Mouse (Mus musculus): ENCODE measurements at regions not wholly inside any gene's neighbourhood (a gene's known extent, or its start where the extent isn't known, plus 50 kb on each side); places are given as distances from the start of the nearest gene placed in this dataset.

DNA sequence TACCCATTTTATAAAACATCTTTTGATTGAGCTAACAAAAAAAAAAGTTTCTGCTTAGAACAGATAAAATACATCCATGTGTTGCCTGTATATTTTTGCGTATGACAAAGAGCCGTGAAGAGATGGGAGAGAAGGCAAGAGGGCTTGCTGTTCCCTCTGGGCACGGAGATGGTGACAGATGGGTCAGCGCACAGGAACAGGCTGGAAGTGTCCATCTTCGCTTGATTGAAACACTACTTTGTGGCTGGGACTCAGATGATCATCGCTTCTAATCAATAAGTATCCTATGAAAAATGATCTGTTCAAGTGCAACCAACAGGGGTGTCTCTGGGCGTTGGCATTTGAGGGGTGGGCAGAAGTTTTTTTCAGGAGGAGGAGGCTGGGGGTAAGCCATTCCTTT lies 75.7 kb upstream of the Zbtb18 start:
- Histone ChIP-seq H3K27me3 (ENCODE audit: control insufficient read depth, insufficient read depth, low read length) (no peaks in the 10 kb centered on the region), H3K4me1 (ENCODE audit: control insufficient read depth, insufficient read depth, insufficient read length, low read length) (no peaks in the 10 kb centered on the region), H3K4me3 (ENCODE audit: low read depth, low read length) (no peak overlapping the region), H3K36me3 (ENCODE audit: control insufficient read depth, insufficient read depth, low read length) (no peaks in the 10 kb centered on the region), H3K27ac (ENCODE audit: insufficient read depth, low read depth, low read length) (no peak overlapping the region)
- no peak for TF ChIP-seq CTCF (IDR thresholded peaks at IDR 0.05; ENCODE audit: extremely low read depth, insufficient read length, insufficient replicate concordance, low read depth, low read length)
- WGBS = 79% methylated on average over 7 of the region's 7 CpGs

DNA sequence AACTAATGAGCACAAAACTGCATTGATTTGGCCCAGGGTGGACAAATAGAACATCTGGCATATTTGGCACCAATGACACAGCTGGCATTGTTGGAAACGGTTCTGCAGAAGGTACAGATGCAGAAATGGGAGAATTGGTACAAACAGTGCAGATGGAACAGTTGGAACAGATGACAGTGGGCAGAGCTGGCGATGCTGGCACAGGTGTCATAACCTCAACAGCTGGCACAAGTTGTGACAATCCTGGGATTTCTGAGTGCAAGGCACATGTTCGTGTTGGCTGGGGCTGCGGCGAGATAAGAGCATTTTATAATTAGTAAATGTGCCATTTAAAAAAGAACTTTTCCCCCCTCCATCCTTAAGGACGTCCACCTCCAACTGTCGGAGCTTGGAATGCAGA lies 77.8 kb upstream of the Zbtb18 start:
- no peak for TF ChIP-seq CTCF (IDR thresholded peaks at IDR 0.05; ENCODE audit: extremely low read depth, insufficient read length, insufficient replicate concordance, low read depth, low read length)
- no peak overlapping the region for H3K4me3 ChIP-seq (ENCODE audit: low read depth, low read length)
- no peaks in the 10 kb centered on the region for H3K36me3 ChIP-seq (ENCODE audit: control insufficient read depth, insufficient read depth, low read length)
- no peaks in the 10 kb centered on the region for H3K4me1 ChIP-seq (ENCODE audit: control insufficient read depth, insufficient read depth, insufficient read length, low read length)
- H3K27me3 ChIP-seq (ENCODE audit: control insufficient read depth, insufficient read depth, low read length) = no peaks in the 10 kb centered on the region
- 72% methylated on average over 7 of the region's 7 CpGs for WGBS
- no peak overlapping the region for H3K27ac ChIP-seq (ENCODE audit: insufficient read depth, low read depth, low read length)

DNA sequence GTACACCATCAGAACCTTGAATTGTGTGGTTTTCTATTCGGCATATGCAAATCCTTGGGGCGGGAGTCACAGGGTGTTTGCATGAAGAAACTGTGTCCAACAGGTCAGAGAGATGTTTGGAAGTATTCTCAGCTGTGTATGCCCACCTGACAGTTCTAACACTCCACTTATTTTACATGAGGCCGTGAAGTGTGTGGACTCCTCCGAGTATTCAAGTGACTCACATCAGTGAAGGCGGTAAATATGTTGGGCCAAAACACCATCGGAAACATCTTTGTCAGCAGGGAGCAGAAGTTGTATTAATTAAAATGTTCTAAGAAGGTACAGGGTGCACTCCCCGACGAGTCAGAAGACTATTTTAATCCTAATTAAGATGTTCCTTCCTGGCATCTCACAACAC lies 79.8 kb upstream of the Zbtb18 start:
- no peak overlapping the region for H3K4me3 ChIP-seq (ENCODE audit: low read depth, low read length)
- no peaks in the 10 kb centered on the region for H3K27me3 ChIP-seq (ENCODE audit: control insufficient read depth, insufficient read depth, low read length)
- no peaks in the 10 kb centered on the region for H3K36me3 ChIP-seq (ENCODE audit: control insufficient read depth, insufficient read depth, low read length)
- no peak overlapping the region for H3K27ac ChIP-seq (ENCODE audit: insufficient read depth, low read depth, low read length)
- TF ChIP-seq CTCF (IDR thresholded peaks at IDR 0.05; ENCODE audit: extremely low read depth, insufficient read length, insufficient replicate concordance, low read depth, low read length) = no peak
- WGBS = 91% methylated on average over 8 of the region's 8 CpGs
- H3K4me1 ChIP-seq (ENCODE audit: control insufficient read depth, insufficient read depth, insufficient read length, low read length) = no peaks in the 10 kb centered on the region

DNA sequence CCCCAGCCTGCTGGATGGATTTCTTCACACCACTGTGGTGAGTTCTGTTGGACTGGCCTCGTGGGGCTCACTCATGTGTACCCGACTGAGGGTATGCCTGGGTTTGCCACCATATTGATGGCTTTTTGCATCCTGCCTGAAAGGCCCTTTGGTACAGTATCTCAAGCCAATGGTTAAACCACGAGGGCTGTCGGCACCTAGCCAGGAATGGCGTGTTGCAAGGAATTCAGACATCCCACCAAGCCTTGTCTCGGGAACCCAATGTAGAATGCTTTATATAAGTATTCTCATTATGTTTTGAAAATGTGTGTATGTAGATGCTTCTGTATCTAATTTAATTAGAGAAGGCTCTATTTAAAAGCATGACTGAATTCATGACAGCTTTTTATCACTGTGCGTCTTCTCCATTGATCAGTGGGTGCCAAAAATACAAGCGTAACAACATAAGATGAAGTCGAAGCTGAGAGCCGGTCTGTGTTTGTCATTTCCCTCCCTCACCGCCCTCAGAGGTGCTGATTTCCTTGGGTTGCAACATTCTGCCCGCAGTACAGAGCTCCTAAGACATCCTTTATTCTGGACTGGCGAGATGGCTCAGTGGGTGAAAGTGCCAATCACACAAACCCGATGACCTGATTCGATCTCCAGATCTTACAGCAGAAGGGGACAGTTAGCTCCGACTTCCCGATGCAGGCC lies 90.5 kb upstream of the Akt3 start:
- Histone ChIP-seq H3K27me3 (ENCODE audit: control insufficient read depth, insufficient read depth, low read length) (no peaks in the 10 kb centered on the region), H3K4me3 (ENCODE audit: low read depth, low read length) (no peak overlapping the region), H3K27ac (ENCODE audit: insufficient read depth, low read depth, low read length) (no peak overlapping the region), H3K36me3 (ENCODE audit: control insufficient read depth, insufficient read depth, low read length) (no peaks in the 10 kb centered on the region), H3K4me1 (ENCODE audit: control insufficient read depth, insufficient read depth, insufficient read length, low read length) (no peaks in the 10 kb centered on the region)
- no peak for TF ChIP-seq CTCF (IDR thresholded peaks at IDR 0.05; ENCODE audit: extremely low read depth, insufficient read length, insufficient replicate concordance, low read depth, low read length)
- WGBS = 86% methylated on average over 17 of the region's 17 CpGs

DNA sequence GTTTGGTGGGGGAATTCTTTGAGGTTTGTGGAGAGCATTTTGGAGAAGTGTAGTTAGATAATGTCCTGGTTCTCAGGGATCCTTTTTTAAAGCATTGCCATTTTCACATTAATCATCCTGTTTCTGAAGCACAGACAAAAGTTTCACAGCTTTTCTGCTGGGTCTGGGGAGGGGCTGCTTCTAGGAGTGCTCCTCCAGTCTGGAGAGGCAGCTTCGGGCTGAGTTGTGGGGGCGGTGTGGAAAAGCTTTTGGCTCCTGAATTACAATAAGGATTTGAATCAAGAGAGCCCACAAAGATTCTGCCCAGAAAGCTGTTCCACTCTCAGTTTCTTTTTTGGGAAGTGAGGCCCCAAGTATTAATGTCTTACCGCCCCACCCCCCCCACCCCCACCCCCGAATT lies 89.2 kb upstream of the Akt3 start:
- no peak overlapping the region for H3K4me3 ChIP-seq (ENCODE audit: low read depth, low read length)
- no peaks in the 10 kb centered on the region for H3K4me1 ChIP-seq (ENCODE audit: control insufficient read depth, insufficient read depth, insufficient read length, low read length)
- no peaks in the 10 kb centered on the region for H3K27me3 ChIP-seq (ENCODE audit: control insufficient read depth, insufficient read depth, low read length)
- TF ChIP-seq CTCF (IDR thresholded peaks at IDR 0.05; ENCODE audit: extremely low read depth, insufficient read length, insufficient replicate concordance, low read depth, low read length) (no peak), POLR2A (IDR thresholded peaks at IDR 0.05; ENCODE audit: low read depth, low read length) (no peak)
- no peaks in the 10 kb centered on the region for H3K36me3 ChIP-seq (ENCODE audit: control insufficient read depth, insufficient read depth, low read length)
- WGBS = 59% methylated on average over 4 of the region's 4 CpGs
- H3K27ac ChIP-seq (ENCODE audit: insufficient read depth, low read depth, low read length) = no peak overlapping the region

DNA sequence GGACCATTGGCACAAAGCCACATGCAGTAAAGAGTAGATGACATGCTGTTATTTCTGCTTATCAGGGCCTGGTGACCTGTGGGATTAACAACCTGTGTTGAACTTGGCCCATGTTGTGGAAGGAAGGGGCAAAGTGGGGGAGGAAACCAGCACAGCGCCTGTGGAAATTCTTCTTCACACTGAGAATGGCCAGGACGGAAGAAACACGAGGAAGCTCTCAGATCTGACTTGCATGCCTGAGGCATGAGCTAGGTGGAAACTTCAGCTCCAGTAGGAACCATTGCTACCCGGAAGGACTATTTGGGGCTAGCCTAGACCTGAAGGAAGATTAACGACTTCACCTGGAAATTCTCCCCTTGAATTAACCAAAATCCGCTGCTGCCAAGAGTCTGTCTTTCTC lies 88.5 kb upstream of the Akt3 start:
- WGBS = 43% methylated on average over 6 of the region's 6 CpGs

DNA sequence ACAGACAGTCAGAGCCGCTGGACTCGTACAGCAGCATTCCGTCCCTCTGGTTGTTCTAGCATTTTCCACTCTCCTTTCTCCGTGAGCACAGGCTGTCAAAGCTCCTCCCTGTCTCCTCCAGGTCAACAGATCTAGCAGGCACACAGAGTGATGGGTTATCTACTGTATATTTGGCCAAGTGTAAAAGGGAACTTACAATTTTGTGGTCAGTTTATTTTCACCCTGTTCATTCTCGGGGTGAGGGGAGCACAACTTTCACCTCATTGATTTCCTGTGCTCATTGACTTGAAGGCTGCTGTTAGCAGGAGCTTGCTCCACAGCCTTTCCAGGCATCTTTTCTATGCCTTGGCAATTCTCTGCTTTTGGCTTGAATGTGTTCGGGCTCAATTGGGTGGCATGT lies 87.5 kb upstream of the Akt3 start:
- no peaks in the 10 kb centered on the region for H3K27me3 ChIP-seq (ENCODE audit: control insufficient read depth, insufficient read depth, low read length)
- no peak overlapping the region for H3K4me3 ChIP-seq (ENCODE audit: low read depth, low read length)
- no peak for TF ChIP-seq CTCF (IDR thresholded peaks at IDR 0.05; ENCODE audit: extremely low read depth, insufficient read length, insufficient replicate concordance, low read depth, low read length)
- no peak for TF ChIP-seq POLR2A (IDR thresholded peaks at IDR 0.05; ENCODE audit: low read depth, low read length)
- H3K27ac ChIP-seq (ENCODE audit: insufficient read depth, low read depth, low read length) = no peak overlapping the region
- H3K4me1 ChIP-seq (ENCODE audit: control insufficient read depth, insufficient read depth, insufficient read length, low read length) = no peaks in the 10 kb centered on the region
- H3K36me3 ChIP-seq (ENCODE audit: control insufficient read depth, insufficient read depth, low read length) = no peaks in the 10 kb centered on the region
- 63% methylated on average over 6 of the region's 6 CpGs for whole genome bisulfite sequencing

More for the DNA sequence above, 88.5 kb upstream of the Akt3 start:
- no peak overlapping the region for H3K4me3 ChIP-seq (ENCODE audit: low read depth, low read length)
- H3K27ac ChIP-seq (ENCODE audit: insufficient read depth, low read depth, low read length) = no peak overlapping the region
- TF ChIP-seq CTCF (IDR thresholded peaks at IDR 0.05; ENCODE audit: extremely low read depth, insufficient read length, insufficient replicate concordance, low read depth, low read length) (no peak), POLR2A (IDR thresholded peaks at IDR 0.05; ENCODE audit: low read depth, low read length) (no peak)
- H3K27me3 ChIP-seq (ENCODE audit: control insufficient read depth, insufficient read depth, low read length) = no peaks in the 10 kb centered on the region
- no peaks in the 10 kb centered on the region for H3K4me1 ChIP-seq (ENCODE audit: control insufficient read depth, insufficient read depth, insufficient read length, low read length)
- H3K36me3 ChIP-seq (ENCODE audit: control insufficient read depth, insufficient read depth, low read length) = no peaks in the 10 kb centered on the region

DNA sequence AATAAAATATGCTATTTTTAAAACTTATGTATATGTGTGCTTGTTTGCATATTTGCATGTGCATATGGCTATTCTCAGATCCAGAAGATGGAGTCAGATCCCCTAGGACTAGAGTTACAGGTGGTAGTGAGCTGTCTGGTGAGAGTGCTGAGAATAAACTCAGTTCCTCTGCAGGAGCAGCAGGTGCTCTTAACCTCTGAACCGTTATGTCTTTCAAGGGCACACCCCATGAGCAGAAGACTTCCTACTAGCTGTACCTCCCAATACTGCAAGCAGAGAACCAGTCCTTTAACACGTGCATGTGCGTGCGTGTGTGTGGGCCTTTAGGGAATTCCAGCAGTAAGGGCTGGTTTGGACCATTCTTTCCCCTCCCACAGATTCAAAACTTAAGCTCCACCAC lies 85.9 kb upstream of the Akt3 start:
- no peak overlapping the region for H3K27ac ChIP-seq (ENCODE audit: insufficient read depth, low read depth, low read length)
- no peaks in the 10 kb centered on the region for H3K27me3 ChIP-seq (ENCODE audit: control insufficient read depth, insufficient read depth, low read length)
- WGBS = 66% methylated on average over 4 of the region's 4 CpGs
- no peak for TF ChIP-seq CTCF (IDR thresholded peaks at IDR 0.05; ENCODE audit: extremely low read depth, insufficient read length, insufficient replicate concordance, low read depth, low read length)
- no peak for TF ChIP-seq POLR2A (IDR thresholded peaks at IDR 0.05; ENCODE audit: low read depth, low read length)
- H3K36me3 ChIP-seq (ENCODE audit: control insufficient read depth, insufficient read depth, low read length) = no peaks in the 10 kb centered on the region
- peaks cover 2% of the 10 kb centered on the region for H3K4me1 ChIP-seq (ENCODE audit: control insufficient read depth, insufficient read depth, insufficient read length, low read length)
- H3K4me3 ChIP-seq (ENCODE audit: low read depth, low read length) = no peak overlapping the region

Data from small intestine, adult 2 months (tissue).